Mouse (Mus musculus) thymus, postnatal 14 days (tissue): ENCODE data around the gene Cysrt1.
A peak's percentile ranks its signal among the peaks of the same experiment; 100 is the strongest.

Experiments
- DNase-seq: peaks from one replicate; pipeline ENCODE4 v3.0.0; 2021

Cysrt1 gene

DNA sequence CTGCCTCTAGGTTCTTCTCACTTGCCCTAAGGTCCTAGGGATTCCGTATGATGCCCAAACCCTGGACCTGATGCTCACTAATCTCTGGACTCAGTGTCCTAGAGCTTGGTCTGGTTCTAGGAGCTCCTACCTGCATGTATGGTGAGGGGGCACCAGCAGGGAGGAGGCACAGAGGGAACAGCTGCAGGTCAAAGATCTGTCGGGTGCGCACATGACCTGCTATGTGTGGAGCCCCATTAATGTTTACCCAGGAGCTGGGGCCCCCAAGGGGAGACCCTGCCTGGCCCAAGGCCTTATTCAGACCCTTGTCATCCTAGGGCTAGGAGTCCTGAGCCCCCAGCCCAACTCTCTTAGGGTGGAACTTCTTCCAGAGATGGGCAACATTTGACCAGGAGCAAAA lies 8.2 kb downstream of the Cysrt1 start, which contains the start of gene Slc34a3:
Gene Slc34a3, minus strand, starts transcription at position 315 of the 400 bp plus-strand sequence.
- no peak for DNase-seq

DNA sequence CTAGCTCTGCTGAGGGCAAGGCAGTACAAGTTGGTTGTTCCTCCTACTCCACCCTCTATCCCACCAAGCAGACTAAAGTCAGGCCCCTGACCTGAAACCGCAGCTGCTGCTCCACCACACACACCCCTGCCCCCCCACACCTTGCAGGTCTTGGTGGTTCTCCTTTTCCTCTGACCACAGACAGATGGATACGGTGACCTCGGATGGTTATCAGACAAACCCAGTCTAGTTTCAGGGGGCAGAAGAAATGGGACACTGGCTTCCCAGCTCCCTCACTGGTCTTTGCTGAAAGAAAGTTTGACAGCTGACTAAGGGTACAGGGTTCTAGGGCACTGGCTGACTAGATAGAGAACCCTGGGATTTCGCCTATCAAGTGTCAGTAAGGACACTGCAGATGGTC lies 8.8 kb downstream of the Cysrt1 start:
- DNase-seq: no peak

DNA sequence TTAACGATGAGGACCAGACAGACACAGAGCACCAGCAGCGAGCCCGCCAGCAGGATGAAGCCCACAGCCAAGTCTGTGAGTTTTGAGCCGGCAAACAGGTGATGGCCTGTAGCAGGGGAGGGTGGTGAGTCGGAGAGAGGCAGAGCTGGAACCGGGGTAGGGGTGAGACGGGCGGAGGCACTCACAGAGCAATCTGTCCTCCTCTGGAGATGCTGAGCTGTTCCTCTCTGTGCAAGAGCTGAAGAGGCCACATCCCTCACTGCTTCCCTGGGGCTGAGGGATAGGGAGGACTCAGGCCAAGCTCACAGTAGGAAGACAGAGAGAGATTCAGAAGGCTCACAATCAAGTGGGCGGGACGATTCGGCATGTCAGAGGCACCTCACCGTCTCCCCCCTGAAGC lies 11.2 kb downstream of the Cysrt1 start:
- DNase-seq: no peak

DNA sequence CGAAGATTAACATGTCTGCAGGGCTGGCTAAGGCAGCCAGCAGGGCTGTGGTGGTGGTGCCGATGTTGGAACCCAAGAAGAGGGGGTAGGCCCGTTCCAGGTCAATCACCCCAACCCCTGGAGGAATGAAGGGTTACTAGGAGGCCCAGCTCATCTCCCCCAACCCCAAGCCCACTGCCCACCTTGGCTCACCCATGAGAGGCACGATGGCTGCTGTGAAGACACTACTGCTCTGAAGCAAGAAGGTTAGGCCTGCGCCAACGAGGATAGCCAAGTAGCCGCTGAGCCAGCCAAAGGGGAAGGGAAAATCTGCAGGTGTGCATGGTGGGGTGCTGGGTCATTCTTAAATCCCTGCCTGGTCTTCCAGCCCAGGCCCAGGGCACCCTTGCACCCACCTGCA lies 11.7 kb downstream of the Cysrt1 start:
- DNase-seq: no peak

DNA sequence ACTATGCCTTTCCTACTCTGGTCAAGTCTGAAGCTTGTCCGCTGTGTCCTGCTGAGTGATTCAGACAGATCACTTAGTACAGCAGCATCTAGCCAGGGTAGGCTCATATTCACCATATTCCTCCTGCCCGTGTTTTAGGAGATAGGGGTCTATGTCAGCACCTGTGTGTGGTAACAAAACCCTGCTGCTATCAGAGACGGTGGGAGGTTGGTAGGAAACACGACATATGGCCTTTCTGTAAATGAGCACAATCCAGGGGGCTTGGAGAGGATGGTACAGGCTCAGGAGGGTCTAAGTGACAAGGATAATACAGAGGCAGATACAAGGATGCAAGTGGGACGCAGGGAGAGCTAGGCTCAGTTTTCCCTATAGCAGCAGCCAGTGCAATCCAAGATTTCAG lies 12.7 kb downstream of the Cysrt1 start:
- DNase-seq: no peak

DNA sequence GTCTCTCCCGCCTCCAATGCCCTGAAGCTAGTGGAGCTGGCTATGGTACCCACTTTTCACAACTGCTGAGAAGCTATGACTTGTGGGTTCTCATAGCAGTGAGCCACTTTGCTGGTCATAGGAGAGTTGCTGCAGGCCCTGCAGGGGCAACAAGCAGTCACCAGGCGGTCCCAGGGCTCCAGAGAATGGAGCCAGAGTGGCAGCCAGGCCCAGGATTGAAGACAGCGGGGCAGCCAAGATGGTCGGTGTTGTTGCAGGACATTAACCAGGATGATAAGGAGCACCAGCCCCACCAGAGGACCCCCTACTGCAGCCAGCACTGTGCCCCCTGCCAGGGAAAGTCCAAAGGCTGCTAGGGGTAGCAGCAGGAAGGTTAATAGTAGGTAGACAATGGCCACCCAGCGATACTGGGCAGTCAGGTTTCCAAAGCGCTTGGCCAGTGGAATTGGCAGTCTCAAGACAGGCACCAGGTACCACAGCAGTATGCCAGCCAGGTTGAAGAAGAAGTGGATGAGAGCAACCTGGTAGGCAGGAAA lies 13.2 kb downstream of the Cysrt1 start:
- no peak for DNase-seq

DNA sequence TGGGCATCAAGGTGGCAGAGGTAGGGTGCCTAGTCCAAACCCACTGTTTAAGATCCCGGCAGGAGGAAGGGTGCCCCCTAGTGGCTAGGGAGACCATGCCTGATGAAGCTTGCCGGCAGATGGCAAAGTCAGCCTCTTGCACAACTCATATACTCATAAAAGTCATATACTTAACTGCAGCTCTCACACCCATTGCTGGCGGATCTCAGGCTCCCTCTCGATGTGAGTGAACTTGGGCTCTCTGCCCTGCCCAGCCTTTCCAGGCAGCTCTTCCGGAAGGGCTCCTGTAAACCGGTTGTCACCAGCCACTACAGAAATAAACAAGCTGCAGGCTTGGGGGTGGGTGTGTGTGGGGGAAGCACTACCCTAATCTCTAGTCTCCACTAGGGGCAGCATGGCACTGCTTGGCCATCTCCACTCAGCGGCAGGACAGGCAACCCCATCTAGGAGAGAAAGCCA lies 13.8 kb downstream of the Cysrt1 start:
- peak; percentile 91 for DNase-seq

DNA sequence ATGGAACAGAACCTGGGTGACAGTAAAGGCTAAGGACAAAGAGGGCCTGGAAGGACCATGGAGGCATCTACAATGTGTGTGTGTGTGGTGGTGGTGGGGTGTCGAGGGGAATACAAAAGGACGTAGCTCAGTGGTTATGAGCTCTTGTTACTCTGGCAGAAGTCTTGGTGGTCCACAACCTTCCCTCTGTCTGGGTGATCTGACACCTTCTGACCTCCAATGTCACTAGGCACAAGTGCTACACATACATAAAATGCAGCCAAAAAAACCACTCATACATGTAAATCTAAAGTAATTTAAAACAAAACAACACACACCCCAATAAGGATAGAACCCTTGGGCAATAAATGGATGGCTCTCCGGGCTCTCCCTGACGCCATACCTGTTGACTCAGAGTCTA lies 14.8 kb downstream of the Cysrt1 start:
- no peak for DNase-seq

DNA sequence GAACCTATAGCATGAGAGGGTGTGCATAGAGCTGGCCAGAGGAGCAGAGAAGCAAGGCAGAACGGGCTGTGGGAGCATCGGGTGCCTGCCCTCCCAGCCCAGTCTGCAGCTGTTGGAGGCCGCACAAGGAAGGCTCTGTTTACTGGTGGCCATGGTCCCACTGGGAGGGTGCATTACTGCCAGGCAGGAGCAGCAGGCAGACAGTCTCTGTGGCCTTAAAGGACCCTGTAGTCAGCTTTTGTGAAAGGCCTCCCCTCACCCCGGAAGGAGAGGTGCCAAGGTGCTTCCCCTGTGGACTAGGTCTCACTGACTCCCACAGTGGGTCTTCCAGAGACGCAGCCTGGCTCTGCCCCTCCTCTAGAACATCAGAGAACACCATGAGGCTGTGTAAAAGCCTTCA lies 15.4 kb downstream of the Cysrt1 start:
- DNase-seq: no peak

DNA sequence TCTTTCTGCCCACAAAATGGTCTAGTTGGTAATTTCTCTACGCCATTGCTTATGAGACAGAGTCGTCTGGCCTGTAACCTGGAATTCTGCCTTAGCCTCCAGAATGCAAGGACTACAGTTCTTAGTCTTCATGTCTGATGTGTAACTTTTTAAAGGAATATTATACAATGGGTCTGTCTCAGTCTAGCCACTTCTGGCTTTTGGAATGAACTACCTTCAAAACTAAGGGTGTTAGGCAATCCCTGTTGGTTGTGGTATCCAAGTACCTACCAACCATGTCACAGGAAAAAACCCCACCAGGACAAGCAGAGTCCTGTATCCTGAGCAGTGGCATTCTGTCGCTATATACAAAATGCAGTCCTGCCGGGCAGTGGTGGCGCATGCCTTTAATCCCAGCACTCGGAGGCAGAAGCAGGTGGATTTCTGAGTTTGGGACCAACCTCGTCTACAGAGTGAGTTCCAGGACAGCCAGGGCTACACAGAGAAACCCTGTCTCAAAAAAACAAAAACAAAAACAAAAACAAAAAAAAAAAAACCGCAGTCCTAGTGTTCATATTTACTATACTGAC lies 16.4 kb downstream of the Cysrt1 start:
- no peak for DNase-seq

DNA sequence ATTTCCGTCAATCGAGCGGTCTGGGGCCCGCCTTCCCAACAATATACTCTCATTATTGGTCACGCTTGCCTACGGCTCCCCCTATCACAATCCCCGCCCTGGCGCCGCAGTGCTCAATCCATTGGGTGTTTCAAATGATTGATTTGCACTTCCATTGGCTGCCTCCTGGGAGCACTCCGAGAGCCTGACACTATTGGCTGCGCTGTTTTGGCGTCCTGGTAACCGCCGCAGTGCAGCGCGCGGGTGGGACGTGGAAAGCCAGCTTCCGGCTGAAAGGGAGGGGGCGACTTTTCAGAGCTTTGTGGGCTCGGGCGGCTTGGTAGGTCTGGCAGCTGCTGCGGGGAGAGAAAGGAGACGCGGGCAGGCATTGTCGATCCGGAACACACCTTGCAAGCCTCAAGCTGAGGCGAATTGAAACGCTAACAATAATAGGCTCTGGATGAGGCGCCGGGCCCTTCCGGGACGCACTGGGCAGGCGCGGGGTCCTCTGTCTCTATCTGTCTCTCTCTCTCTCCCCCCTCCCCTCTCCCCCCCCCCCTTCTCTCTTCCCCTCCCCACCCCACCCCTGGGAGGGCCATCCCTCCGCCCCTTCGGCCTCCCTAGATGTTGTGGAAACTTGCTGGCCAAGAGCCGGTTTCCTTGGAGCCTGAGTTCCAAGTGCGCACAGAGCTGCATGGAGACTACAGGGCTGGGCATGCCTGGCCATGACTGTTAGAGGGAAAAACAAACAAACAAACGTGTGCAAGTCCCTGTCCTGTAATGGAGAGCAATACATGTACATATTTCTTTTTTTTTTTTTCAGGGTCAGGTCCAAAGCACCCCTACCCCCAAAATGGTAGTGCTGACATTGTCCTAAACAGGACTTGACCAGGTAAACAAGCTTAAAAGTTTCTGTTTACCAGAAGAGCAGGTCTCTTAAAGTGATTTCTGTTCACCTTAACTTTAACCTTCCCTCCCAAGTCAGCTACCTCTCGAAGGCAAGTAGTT lies 17.2 kb downstream of the Cysrt1 start:
- peak; percentile 98 for DNase-seq

DNA sequence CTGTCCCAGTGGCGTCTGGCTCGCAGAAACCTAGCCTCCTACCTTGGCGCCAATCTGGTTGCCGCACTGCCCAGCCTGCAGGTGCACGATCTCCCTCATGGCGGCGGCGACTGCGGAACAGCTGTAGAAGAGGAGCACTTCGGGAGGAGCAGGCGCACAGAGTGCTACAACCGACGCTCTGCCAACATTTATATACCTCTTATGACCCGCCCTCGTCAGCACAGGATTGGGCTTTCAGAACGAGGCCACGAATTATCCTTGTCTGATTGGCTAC lies 17.8 kb downstream of the Cysrt1 start, which contains the start of gene Tubb4b:
Gene Tubb4b, minus strand, starts transcription at position 211 of the 274 bp plus-strand sequence.
- no peak for DNase-seq

DNA sequence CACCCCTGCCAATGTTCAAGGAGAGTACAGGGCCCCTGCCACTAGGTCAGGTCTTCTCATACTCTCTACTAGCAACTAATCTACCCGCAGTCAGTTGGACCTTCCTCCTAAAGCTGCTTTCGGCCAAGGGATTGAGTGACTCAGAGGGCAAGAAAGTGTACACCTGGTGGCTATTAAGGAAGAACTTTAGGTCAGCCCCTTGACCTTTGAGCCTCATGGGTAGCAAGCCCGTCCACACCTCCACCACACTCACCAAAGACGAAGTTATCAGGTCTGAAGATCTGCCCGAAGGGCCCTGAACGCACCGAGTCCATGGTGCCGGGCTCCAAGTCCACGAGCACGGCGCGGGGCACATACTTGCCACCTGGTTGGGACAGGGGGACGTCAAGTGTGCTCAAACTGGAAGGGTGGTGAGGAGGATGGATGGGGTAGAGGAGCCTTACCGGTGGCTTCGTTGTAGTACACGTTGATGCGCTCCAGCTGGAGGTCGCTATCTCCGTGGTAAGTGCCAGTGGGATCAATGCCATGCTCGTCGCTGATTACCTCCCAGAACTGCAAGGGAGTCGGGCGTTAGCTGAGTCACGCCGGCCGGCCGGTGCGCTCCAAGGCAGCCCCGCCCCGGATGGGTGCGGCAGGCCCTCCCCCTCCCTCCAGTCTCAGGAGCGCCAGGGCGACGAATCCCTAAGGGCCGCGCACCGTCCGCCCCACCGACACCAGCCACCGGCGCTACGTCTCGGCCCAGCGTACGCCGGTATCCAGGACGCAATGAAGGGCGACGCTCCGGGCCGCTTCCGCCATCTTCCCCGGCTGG lies 18.4 kb downstream of the Cysrt1 start:
- peak; percentile 87 for DNase-seq

DNA sequence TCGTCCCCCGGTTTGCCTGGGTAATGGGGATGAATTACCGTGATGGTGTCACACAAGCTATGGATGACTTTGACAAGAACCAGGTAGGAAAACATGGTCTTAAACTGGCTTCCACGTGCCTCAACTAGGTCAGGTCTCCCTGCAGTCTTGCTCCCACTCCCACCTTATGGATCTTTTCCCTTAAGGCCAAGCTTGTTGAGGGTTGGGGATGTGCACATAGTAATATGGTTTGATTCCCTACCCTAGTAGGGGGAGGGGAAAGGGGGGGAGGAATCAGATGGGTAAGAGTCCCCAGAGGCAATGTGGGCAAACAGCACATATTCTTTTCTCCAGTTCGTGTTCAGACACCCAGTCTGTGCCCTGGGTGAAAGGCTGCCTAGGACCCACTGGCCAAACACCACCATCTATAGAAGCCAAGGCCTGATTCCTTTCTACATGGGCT lies 20.9 kb downstream of the Cysrt1 start:
- no peak for DNase-seq

DNA sequence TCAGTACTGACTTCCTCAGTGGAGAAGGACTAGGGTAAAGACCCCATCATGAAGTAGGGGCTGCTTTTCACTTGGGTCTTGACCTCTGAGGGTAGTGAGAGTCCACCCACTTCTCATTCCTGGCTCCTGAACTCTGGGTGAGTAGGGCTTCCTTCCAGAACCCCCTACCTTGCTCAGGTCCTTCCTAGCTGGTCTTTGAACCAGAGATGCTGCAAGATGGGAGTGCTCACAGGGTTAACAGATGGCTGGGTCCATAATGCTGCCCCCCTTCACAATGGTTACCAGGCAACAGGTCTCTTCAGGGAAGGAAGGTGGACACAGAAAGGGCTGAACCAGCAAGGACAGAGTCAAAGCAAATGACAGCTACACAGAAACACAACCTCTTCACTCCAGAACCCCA lies 23.8 kb downstream of the Cysrt1 start, which contains the start of gene Fam166a:
Gene Fam166a, plus strand, starts transcription at position 301 of the 400 bp plus-strand sequence.
- no peak for DNase-seq

DNA sequence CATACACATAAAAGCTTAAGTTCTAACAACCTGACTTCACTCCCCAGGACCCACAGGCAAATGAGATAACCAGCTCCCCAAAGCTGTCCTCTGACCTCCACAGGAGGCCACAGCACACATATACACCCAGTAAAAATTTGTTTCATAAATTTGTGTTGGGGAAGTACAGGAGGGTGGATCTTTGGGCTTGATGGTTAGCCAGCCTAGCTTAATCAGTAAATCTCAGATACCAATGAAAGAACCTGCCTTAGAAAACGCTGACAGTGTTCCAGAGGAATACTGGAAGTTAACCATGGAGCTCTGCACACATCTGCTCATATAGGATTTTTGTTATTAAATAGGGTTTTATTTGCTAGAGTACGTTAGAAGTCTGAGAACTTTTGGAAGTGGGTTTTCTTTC lies 24.6 kb downstream of the Cysrt1 start:
- no peak for DNase-seq

DNA sequence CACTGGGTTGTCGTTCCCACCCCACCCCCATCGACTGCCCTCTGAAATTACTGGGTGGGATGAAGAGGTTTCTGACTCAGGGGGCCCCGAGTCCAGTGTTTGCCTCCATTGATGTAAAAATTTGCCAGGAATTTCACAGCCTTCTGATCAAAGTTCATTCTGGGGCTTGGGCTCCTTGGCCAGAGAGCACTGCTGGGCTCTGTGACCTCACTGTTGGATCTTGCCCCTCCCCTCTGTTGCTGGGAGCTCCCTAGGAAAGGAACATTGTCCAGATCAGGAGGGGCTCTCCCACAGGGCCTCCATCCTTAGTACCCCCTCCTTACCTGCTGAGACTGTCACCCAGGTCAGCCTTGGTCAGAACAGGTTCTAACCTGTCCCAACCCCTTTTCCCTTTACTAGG lies 27.8 kb downstream of the Cysrt1 start, which contains the start of gene Stpg3:
Gene Stpg3, minus strand, starts transcription at position 194 of the 400 bp plus-strand sequence.
- DNase-seq: no peak

DNA sequence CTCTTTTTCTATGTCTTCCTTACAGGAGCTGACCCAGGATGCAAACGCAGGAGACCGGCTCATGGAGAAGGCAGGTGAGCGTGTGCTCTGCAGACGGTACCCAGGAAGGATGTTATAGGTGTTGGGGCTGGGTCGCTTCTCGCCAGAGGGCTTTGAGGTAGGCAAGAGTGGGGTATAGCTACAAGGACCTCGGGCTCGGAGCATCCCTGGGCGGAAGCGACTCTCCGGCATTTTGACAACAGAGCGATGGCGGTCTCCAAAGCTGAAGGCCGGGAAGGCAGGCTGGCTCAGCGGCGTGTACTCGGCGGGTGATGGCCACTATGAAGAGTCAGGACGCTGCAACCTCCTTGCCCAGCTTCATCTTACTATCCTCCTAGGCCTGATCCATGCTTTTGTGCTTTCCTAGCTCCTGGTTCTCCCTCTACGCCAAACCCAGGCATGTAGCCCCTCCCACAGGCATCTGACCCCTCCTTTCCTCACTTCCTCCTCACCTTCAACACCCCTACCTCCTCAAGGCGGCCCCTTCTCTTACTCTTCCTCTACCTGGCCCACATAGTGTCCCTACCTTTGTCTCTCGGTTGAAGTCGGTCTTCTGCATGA lies 28.9 kb downstream of the Cysrt1 start:
- DNase-seq: no peak

DNA sequence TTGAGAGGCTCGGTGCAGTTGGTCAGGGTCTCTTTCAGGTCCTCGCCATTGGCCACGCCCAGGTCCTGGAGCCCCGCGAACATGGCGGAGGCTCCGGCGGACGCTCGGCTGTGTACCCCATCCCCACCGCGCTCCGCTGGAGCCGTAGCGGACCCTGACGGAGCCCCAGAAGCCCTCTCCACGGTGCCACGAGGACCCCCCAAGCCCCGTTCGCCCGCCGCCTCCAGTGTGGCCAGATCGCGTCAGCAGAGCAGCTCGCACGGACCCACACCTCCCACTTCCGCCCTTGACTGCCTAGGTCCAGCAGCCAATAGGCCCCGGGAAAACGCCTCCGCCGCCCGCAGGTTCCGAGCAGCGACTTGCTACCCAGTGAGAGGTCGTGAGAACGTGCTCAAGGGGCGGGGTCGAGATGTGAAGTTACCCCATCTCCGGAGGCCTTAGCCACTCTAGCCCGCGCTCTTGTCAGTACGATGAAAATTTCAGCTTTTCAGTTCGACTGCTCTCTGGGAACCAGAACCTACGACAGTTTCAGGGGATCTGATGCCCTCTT lies 31.1 kb downstream of the Cysrt1 start, which contains the start of gene Nelfb:
Gene Nelfb, minus strand, starts transcription at position 369 of the 550 bp plus-strand sequence.
- DNase-seq: peak; percentile 93

DNA sequence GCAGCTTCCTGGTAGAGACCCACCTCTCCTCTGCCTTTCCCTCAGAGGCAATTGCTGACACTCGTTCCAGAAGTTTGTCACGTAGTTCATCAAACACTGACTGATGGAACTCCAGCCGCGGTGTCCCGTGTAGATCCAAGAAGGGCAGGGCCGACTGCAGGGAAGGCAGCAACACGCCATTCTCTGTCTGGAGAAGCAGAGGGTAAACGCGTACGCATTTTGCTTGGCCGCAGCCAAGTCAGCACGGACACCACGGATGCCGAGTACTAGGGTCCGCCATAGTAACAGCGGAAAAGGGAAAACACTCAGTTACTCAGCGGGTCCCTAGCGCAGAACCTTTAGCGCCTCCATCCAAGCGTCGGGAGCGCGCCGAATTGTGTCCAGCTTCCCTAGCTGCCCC lies 31.6 kb downstream of the Cysrt1 start:
- DNase-seq: no peak

DNA sequence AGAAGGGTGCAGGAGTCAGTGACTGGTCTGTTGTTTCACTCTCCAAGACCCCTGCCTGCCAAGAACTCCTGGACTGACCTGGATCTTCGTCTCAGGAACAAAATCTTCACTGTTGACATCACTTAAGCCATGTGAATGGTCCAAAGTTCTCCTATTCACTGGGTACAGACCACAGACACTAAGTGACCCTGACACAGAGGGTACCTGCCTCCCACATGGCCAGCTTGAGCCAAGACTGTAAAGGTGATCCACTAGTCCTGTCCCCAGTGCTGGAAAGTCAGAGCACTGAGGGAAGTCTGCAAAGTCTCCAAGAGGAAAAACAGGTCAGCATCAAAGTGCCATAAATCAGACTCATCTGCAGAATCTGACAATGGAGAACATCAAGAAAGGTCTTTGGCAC lies 34.7 kb downstream of the Cysrt1 start:
- no peak for DNase-seq

DNA sequence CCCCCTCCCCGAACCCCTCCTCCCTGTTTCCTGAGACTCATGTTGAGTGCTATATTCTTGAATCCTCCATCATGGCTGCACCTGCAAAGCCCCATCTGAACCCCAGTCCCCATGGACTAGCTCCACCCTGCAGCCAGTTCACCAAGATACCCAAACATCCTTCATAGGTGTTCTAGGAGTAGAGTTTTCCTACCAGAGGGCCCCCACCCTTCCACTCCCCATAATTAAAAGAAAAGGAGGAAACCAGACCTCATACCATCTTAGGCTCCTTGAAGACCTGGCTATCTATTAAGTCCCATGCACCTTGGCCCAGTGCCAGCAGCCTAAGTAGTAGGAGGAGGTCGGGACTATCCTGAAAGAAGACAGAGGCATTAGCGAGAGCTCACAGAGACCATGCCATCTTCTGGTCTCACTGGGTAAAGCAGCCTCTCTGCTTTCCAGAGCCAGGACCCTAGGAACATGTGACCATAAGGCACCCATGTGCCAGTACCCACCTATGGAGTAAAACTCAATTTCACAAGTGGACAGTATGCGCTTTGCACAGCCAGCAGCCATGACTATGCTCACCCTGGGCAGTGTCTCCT lies 38.5 kb downstream of the Cysrt1 start:
- no peak for DNase-seq
